Mouse (Mus musculus) spleen, adult 12 weeks (tissue): ENCODE results near the gene Spem1.

Experiments used
- DNase-seq: peaks from one replicate; pipeline ENCODE4 v3.0.0; 2022; ENCODE audit warnings: low spot score

Spem1 gene

DNA sequence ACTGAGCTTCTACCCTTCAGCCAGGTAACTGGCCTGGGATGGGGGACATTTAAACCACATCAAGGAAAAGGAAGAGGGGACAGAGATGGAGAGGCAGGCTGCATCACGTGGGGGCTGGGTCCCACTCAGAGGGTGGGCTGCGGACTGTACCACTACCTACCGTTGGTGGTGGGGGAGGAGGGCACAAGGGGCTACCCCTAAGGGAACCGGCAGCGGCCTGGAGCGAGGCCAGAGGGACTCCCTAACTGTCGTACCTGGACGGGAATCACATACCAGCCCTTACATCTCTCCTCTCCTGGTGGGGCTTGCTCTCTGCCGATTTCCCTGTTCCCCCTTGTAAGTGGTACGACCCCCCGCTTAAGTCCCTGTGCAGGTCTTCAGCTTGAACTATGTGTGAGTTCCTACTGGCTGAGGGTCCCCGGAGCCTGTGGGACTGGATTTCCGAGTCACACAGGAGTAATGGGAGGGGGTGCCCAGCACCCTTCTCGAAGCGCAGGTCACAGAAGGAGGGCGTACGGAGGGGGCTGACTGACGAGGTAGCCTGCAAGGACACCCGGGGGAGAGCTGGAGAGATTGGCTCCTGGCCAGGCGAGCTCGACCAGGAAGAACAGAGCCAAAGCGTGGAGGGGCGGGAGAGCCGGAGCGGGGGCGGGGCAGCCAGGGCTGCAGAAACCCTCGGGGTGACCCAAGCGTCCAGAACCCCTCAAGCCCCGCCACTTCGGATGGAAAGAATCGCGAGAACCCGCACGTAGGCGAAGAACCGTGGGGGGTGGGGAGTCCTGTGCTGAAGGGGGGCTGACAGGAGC, 21.4 kb downstream of the Spem1 start:
- no peak for DNase-seq

DNA sequence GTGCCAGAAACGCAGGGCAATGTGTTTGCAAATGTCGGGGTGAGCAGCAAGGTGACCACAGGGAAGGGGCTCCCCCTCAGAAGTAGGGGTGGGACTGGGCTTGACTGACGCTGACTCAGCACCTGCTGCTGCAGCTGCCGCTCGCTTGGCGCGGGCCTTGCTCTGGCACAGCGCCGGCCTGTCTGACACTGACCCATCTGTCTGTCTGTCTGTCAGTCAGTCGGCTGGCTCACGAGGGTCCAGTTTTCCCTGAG, 21.9 kb downstream of the Spem1 start:
- DNase-seq: no peak

GRCm38 (mm10) chr11:69799394-69800137, 22.4 kb downstream of the Spem1 start:
- no peak for DNase-seq

DNA sequence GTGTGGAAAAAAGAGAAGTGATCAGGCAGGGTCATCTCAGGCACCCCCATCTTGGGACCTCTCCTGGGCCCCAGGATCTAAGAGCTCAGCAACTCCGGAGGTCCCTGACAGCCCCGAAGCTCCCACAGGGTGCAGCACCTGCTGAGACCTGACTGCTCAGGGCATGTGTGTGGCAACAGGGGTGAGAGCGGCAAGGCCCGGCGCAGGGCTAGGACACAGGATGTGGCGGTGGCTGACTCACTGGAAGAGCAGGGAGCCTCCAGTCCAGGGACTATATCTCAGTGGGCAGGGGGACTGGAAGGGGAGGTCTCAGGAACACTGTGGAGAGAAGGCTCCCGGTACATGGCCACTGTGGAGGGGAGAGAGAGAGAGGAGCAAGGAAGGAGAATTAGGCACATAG, 24.1 kb downstream of the Spem1 start:
- no peak for DNase-seq

- DNase-seq: no peak
These were observed 26.0 kb downstream of the Spem1 start for GRCm38 (mm10) chr11:69795983-69796435.

- peak; percentile 83 for DNase-seq
These were observed 26.6 kb downstream of the Spem1 start, which contains the start of gene Chrnb1 for GRCm38 (mm10) chr11:69795168-69795982. TSS of gene Chrnb1 (minus strand) at chr11:69795943.

DNA sequence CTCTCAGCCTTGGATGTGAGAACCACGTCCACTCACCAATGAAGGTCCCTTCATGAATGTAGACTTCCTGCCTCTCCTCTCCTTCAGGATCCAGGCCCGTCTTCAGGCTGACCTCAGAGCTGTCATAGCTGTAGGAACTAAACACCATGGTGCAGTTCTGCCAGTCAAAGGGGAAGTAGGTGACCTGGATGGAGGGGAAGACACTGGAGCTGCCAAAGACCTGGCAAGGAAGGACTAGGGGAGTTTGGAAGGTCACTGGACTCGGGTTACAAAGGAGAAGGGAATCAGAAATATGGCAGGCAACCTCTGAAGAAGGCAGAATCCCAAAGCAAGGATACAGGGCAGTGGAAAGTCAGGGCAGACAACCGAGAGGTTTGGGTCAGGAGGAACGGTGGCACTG, 28.6 kb downstream of the Spem1 start:
- DNase-seq: no peak

- DNase-seq: no peak
These were observed 30.6 kb downstream of the Spem1 start for GRCm38 (mm10) chr11:69791420-69791819.

- DNase-seq: no peak
These were observed 32.5 kb downstream of the Spem1 start for GRCm38 (mm10) chr11:69789431-69789830.

DNA sequence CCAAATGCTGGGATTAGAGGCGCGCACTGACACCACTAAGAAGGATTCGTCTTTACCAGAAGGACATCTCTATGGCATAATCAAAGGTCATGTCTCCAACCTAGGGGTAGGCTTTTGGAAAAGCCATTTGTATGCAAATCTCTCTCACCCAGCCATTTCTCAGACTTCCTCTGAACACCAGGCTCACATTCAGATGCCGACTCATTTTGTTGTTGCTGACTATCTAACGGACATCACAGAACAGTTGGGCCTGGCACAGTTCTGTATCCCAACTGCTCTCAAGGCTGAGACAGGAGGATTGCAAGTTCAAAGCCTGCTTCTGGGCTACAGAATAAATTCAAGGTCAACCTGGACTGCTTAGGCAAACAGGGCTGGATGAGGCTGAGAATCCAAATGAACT, 34.7 kb downstream of the Spem1 start:
- no peak for DNase-seq

DNA sequence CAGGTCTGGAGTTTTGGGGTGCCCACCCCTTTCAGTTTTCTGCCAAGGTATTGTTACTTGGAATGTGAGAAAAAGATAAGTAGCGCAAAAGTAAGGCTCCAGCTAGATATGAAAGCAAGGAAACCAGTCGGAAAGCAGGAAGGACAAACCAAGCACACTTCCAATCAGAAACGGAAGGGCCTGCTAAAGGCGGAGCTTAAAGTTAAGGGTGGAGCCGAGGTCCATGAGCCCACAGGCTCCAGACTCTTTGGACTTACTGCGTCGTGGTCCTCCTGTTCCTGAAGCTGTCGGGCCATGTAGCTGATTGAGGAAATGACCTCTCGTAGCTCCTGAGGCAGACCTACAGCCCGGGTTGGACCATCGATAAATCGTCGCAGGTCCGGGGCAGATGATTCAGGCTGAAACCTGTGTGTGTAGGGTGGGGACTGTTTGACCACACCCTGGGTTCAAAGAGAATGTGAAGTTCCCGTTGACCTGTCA, 37.1 kb downstream of the Spem1 start:
- no peak for DNase-seq

DNA sequence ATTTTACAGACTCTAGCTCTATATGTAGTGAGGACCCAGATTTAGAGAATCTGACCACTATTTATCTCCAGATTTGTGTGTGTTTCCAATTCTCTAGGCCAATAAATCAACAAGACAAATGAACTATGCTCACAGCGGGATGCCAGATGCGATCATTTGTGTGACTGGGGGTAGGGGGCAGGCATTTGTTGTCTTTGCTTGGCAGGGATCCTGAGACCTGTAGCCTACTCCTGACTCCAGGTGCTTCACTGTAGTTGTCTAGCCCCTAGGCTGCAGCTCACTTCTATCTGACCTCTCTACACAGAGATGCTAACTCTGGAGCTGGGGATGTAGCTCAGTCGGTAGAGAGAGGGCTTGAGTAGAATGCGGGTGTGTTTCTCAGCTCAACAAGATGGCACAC, 40.2 kb downstream of the Spem1 start:
- DNase-seq: no peak

GRCm38 (mm10) chr11:69778985-69779384, 43.0 kb downstream of the Spem1 start:
- no peak for DNase-seq

- no peak for DNase-seq
These were observed 43.6 kb downstream of the Spem1 start for GRCm38 (mm10) chr11:69778258-69778982.

DNA sequence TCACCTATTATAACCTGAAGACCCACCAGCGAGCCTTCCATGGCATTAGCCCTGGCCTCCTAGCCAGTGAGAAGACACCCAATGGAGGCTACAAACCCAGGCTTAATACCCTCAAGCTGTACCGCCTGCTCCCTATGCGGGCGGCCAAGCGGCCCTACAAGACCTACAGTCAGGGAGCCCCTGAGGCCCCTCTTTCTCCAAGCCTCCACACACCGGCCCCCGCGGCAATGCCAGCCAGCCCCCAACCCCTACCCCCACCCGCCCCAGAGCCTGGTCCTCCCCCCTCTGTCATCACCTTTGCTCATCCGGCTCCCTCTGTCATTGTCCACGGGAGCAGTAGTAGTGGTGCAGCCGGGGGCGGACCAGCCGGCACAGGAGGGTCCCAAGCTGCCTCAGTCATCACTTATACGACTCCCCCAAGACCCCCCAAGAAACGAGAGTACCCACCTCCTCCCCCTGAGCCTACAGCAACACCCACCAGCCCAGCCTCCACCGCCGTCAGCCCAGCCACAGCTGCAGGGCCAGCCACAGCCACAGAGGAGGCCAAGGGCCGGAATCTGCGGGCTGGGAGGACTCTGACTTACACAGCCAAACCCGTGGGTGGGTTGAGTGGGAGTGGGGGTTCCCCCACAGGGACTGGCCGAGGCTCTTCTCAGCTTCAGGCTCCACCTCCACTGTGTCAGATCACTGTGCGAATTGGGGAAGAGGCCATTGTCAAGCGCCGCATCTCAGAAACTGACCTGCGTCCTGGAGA, 44.3 kb downstream of the Spem1 start:
- no peak for DNase-seq

DNA sequence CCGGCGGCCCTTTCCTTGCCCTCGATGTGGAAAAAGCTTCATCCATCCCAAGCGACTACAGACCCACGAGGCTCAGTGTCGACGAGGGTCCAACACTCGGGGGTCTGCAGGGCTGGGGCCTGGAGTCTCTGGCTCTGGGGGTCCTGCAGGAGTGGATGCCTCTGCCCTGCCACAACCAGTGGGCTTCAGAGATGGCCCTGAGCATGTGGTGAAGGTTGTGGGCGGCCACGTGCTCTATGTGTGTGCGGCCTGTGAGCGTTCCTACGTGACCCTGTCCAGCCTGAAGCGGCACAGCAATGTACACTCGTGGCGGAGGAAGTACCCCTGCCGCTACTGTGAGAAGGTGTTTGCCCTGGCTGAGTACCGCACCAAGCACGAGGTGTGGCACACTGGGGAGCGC, 45.5 kb downstream of the Spem1 start:
- DNase-seq: no peak

- DNase-seq: no peak
These were observed 46.3 kb downstream of the Spem1 start for GRCm38 (mm10) chr11:69775716-69776115.

- DNase-seq: no peak
These were observed 47.0 kb downstream of the Spem1 start for GRCm38 (mm10) chr11:69774961-69775360.
